Mouse (Mus musculus): Measurements from ENCODE around the gene Erp27.

GRCm38 (mm10) chr6:136931246-136931645, 9.3 kb upstream of the Erp27 start:
- TF ChIP-seq CTCF (IDR thresholded peaks at IDR 0.05; ENCODE audit: low read depth) = no peak
- TF ChIP-seq EP300 (optimal IDR thresholded peaks at IDR 0.05) = no peak

Measured in stomach, postnatal 0 days (tissue).